Mouse (Mus musculus): ENCODE measurements around the gene Rbms2. TPM values are rescaled to one million over a fixed set of nuclear protein-coding genes. Genes with fewer than 3 reads are reported as not detected.

Gene Rbms2
- polyA plus RNA-seq (2014; fragmentation: Illumina TruSeq; extraction: RNeasy Lipid Tissue Mini Kit (QIAGEN cat#74804); ENCODE audit: low replicate concordance), result 4.7 TPM

DNA sequence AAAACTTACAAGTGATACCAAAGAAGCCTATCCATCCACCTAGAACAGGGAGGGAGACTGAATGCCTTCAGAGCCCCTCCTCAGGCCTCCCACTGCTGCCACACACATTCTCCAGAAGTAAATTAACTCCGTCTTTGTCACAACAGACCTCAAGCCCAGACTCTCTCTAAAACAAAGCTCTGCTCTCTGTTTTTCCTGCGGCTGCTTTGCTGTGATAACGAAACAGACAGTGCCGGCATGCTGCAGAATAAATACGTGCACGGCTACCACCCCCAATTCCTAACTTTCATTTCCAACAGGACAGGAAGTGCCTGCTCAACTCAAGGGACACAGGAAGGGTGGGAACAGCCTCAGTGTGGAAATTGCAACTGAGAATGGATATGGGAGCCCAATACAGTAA lies at the start of gene Rbms2:
Rbms2 (minus strand) TSS at position 309 of the 400 bp plus-strand sequence.

DNA sequence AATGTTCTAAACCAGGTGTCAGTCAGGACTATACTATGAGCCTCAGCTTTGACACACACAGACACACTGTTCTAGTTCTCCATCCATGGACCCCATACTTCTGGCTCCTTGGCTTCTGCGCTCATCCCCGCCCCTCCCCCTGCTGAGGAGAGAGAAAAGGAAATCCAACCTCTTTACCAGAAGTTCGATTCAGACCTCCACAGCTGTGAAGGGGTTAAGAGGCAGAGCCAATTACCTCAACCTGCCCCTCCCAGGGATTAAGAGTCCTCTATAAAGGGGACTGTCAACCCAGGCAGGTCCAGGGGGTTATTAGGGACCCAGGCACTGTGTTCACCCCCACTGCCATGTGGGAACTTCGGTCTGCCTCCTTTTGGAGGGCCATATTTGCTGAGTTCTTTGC lies 45.4 kb upstream of the Rbms2 start, which contains the start of gene Mip:
Mip (plus strand) TSS at position 301 of the 400 bp plus-strand sequence.

DNA sequence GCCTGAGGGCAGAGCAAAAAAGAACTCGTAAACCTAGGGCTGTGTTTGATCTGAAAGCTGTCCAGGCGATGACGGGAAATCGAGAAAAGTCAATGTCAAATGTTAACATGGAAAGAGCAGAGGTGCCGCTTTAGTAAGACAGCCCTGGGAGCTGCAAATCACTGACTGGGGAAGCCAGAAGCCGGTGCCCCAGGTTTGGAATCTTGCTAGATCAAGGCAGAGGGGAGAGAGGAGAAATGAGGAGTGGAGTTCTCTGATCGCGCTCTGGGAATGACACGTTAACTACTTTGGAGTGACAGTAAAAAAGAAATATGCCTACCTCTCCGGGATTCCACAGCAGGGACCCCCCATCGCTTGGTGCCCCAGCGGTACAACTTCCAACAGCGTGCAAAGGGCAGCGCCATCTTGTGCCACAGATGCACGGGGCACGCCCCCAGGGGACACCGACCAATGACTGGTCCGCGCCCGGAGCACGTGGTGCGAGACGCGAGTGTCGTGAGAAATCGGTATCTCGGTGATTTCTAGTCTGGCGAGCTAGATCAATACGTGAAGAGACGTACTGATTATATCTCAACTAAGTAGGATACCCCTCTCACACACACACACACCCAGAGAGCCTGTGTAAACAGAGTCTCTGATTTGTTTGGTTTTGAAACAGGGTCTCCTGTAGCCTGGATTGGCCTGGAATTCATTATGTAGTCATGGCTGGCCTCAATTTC lies 31.5 kb upstream of the Rbms2 start, which contains the start of gene Spryd4:
Spryd4 (minus strand) TSS at position 418 of the 719 bp plus-strand sequence.

DNA sequence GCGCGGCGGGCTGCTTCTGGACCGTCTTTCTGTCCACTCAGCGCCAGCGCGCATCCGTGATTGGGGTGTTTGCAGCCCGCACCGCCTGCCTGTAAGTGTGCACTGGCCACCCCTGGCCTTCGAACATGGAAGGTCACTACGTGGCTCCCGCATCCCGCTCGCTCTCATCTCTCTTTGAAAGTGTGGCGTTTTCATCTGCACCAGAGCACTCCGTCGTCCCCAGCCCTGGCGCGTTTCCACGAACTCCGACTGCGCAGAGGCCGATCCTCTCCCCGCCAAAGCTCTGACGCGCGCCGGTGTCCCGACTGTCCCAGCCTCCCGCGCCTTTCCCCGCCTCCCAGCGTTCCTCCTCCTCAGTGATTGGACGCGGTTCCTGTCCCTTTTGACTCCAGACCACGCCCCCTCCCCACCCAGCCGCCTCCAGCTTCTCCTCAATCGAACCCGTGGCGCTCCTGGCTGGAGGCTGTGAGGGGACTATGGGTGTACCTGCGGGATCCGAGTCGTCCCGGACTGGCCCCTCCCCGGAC lies 14.0 kb upstream of the Rbms2 start, which contains the start of gene Gls2:
Gls2 (plus strand) TSS at position 434 of the 527 bp plus-strand sequence.

GRCm38 (mm10) chr10:128091564-128092505 lies 88.3 kb downstream of the Rbms2 start, which contains the start of gene Baz2a:
TSS of gene Baz2a (plus strand) at chr10:128091577.

DNA sequence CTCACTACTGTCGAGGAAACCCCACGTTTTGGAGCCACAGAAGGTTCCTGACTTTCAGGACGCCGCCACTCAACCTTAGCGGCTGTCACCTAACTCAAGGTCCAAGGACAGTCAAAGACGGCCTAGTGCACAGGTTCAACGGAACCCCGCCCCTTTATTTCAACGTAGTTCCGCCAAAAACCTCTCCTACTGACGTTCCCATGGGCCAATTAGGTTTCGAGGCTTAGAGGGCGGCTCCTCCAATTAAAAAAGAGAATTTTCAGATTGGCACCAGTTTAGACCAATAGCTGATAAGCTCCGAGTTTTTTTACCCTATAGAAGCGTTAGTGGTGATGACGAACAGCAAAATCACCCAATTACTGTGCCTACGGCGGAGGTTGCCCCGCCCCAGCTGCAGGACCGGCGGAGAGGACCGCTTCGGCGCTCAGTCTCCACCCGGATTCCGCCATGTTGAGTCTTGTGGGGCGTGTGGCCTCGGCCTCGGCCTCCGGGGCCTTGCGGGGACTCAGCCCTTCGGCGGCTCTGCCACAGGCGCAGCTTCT lies 97.1 kb downstream of the Rbms2 start, which contains the start of gene Atp5b:
Atp5b (plus strand) TSS at position 394 of the 542 bp plus-strand sequence.

Other genes starting within 250 kb of the Rbms2 start
- gene Hsd17b6, start 172.7 kb downstream of the Rbms2 start, polyA plus RNA-seq (2014; fragmentation: Illumina TruSeq; extraction: RNeasy Lipid Tissue Mini Kit (QIAGEN cat#74804); ENCODE audit: low replicate concordance), result 123 TPM
- gene Prim1, start 165.1 kb downstream of the Rbms2 start, polyA plus RNA-seq (2014; fragmentation: Illumina TruSeq; extraction: RNeasy Lipid Tissue Mini Kit (QIAGEN cat#74804); ENCODE audit: low replicate concordance), result 46.8 TPM
- gene Naca, start 144.7 kb downstream of the Rbms2 start, polyA plus RNA-seq (2014; fragmentation: Illumina TruSeq; extraction: RNeasy Lipid Tissue Mini Kit (QIAGEN cat#74804); ENCODE audit: low replicate concordance), result 874 TPM
- gene Ptges3, start 121.3 kb downstream of the Rbms2 start, polyA plus RNA-seq (2014; fragmentation: Illumina TruSeq; extraction: RNeasy Lipid Tissue Mini Kit (QIAGEN cat#74804); ENCODE audit: low replicate concordance), result 368 TPM
- 821 TPM for gene Atp5b, start 97.0 kb downstream of the Rbms2 start, polyA plus RNA-seq (2014; fragmentation: Illumina TruSeq; extraction: RNeasy Lipid Tissue Mini Kit (QIAGEN cat#74804); ENCODE audit: low replicate concordance)
- gene Baz2a, start 88.7 kb downstream of the Rbms2 start, polyA plus RNA-seq (2014; fragmentation: Illumina TruSeq; extraction: RNeasy Lipid Tissue Mini Kit (QIAGEN cat#74804); ENCODE audit: low replicate concordance), result 16.8 TPM
- 0.59 TPM for gene Gls2, start 14.2 kb upstream of the Rbms2 start, polyA plus RNA-seq (2014; fragmentation: Illumina TruSeq; extraction: RNeasy Lipid Tissue Mini Kit (QIAGEN cat#74804); ENCODE audit: low replicate concordance)
- 13.5 TPM for gene Spryd4, start 31.5 kb upstream of the Rbms2 start, polyA plus RNA-seq (2014; fragmentation: Illumina TruSeq; extraction: RNeasy Lipid Tissue Mini Kit (QIAGEN cat#74804); ENCODE audit: low replicate concordance)
- gene Mip, start 45.5 kb upstream of the Rbms2 start, polyA plus RNA-seq (2014; fragmentation: Illumina TruSeq; extraction: RNeasy Lipid Tissue Mini Kit (QIAGEN cat#74804); ENCODE audit: low replicate concordance), result not detected
- gene Timeless, start 51.8 kb upstream of the Rbms2 start, polyA plus RNA-seq (2014; fragmentation: Illumina TruSeq; extraction: RNeasy Lipid Tissue Mini Kit (QIAGEN cat#74804); ENCODE audit: low replicate concordance), result 1.4 TPM
- 0.41 TPM for gene Apon, start 73.8 kb upstream of the Rbms2 start, polyA plus RNA-seq (2014; fragmentation: Illumina TruSeq; extraction: RNeasy Lipid Tissue Mini Kit (QIAGEN cat#74804); ENCODE audit: low replicate concordance)
- not detected for gene Apof, start 88.4 kb upstream of the Rbms2 start, polyA plus RNA-seq (2014; fragmentation: Illumina TruSeq; extraction: RNeasy Lipid Tissue Mini Kit (QIAGEN cat#74804); ENCODE audit: low replicate concordance)
- gene Stat2, start 90.3 kb upstream of the Rbms2 start, polyA plus RNA-seq (2014; fragmentation: Illumina TruSeq; extraction: RNeasy Lipid Tissue Mini Kit (QIAGEN cat#74804); ENCODE audit: low replicate concordance), result 12.8 TPM
- gene Il23a, start 118.5 kb upstream of the Rbms2 start, polyA plus RNA-seq (2014; fragmentation: Illumina TruSeq; extraction: RNeasy Lipid Tissue Mini Kit (QIAGEN cat#74804); ENCODE audit: low replicate concordance), result 0.48 TPM
- 8.3 TPM for gene Pan2, start 123.0 kb upstream of the Rbms2 start, polyA plus RNA-seq (2014; fragmentation: Illumina TruSeq; extraction: RNeasy Lipid Tissue Mini Kit (QIAGEN cat#74804); ENCODE audit: low replicate concordance)
- 20.6 TPM for gene Cnpy2, start 142.2 kb upstream of the Rbms2 start, polyA plus RNA-seq (2014; fragmentation: Illumina TruSeq; extraction: RNeasy Lipid Tissue Mini Kit (QIAGEN cat#74804); ENCODE audit: low replicate concordance)
- gene Cs, start 157.4 kb upstream of the Rbms2 start, polyA plus RNA-seq (2014; fragmentation: Illumina TruSeq; extraction: RNeasy Lipid Tissue Mini Kit (QIAGEN cat#74804); ENCODE audit: low replicate concordance), result 247 TPM
- gene Coq10a, start 188.7 kb upstream of the Rbms2 start, polyA plus RNA-seq (2014; fragmentation: Illumina TruSeq; extraction: RNeasy Lipid Tissue Mini Kit (QIAGEN cat#74804); ENCODE audit: low replicate concordance), result 13.4 TPM
- gene Ankrd52, start 196.8 kb upstream of the Rbms2 start, polyA plus RNA-seq (2014; fragmentation: Illumina TruSeq; extraction: RNeasy Lipid Tissue Mini Kit (QIAGEN cat#74804); ENCODE audit: low replicate concordance), result 4.7 TPM
- 0.78 TPM for gene Slc39a5, start 220.9 kb upstream of the Rbms2 start, polyA plus RNA-seq (2014; fragmentation: Illumina TruSeq; extraction: RNeasy Lipid Tissue Mini Kit (QIAGEN cat#74804); ENCODE audit: low replicate concordance)
- gene Nabp2, start 231.2 kb upstream of the Rbms2 start, polyA plus RNA-seq (2014; fragmentation: Illumina TruSeq; extraction: RNeasy Lipid Tissue Mini Kit (QIAGEN cat#74804); ENCODE audit: low replicate concordance), result 10.6 TPM
- 5.2 TPM for gene Rnf41, start 231.4 kb upstream of the Rbms2 start, polyA plus RNA-seq (2014; fragmentation: Illumina TruSeq; extraction: RNeasy Lipid Tissue Mini Kit (QIAGEN cat#74804); ENCODE audit: low replicate concordance)